Mouse (Mus musculus): ENCODE data around the gene Cdk14. TPM values are rescaled to one million over a fixed set of nuclear protein-coding genes. Genes with fewer than 3 reads are reported as not detected.

Cdk14 gene
- polyA plus RNA-seq, 2 experiments: 14.5 to 27.6 TPM

GRCm38 (mm10) chr5:4778274-4778673 is 641.8 kb downstream of the Cdk14 start:
- H3K4me2 ChIP-seq (replicated peaks; ENCODE audit: low read depth, low read length, severe bottlenecking): no peak overlapping the region
- ATAC-seq (ENCODE audit: low FRiP score, low read depth) (no peak), DNase-seq (ENCODE audit: low spot score) (no peak)
- no peak overlapping the region for H3K4me3 ChIP-seq (replicated peaks; ENCODE audit: low read length)
- no peaks in the 10 kb centered on the region for H3K36me3 ChIP-seq (ENCODE audit: control insufficient read depth, insufficient read depth, low read length)
- no peaks in the 10 kb centered on the region for H3K27me3 ChIP-seq (ENCODE audit: control insufficient read depth, insufficient read depth, low read length)
- no peaks in the 10 kb centered on the region for H3K9me3 ChIP-seq (ENCODE audit: control insufficient read depth, low read length)
- H3K27ac ChIP-seq (replicated peaks; ENCODE audit: low read depth, low read length): no peak overlapping the region
- no peak for TF ChIP-seq POLR2A (IDR thresholded peaks at IDR 0.05; ENCODE audit: borderline replicate concordance, extremely low read depth, insufficient read depth, insufficient read length)
- 92% methylated on average over 3 of the region's 3 CpGs for WGBS
- no peak overlapping the region for H3K9ac ChIP-seq (ENCODE audit: low read depth, low read length, severe bottlenecking)
- no peaks in the 10 kb centered on the region for H3K4me1 ChIP-seq (ENCODE audit: control insufficient read depth, insufficient read depth, low read length)

DNA sequence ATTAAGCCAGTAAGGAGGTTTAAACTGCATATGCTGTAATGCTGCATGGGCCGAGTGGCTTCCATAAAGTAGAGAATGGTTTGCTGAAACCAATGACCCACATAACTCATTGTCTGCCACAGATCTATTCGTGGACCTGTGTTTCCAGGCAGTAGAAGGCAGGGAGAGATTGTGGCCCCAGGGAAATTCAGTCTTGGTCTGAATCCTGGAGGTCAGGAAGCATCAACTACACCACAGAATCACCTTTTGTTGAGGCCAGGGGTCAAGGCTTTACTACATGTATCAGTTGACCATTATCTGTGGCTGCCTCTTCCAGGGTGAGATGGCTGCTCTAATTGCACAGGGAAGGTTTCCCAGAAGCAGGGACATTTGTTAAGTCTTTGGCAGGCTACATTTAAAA is 643.6 kb downstream of the Cdk14 start:
- DNase-seq (ENCODE audit: low spot score): no peak
- TF ChIP-seq POLR2A (IDR thresholded peaks at IDR 0.05; ENCODE audit: borderline replicate concordance, extremely low read depth, insufficient read depth, insufficient read length): no peak
- no peaks in the 10 kb centered on the region for H3K36me3 ChIP-seq (ENCODE audit: control insufficient read depth, insufficient read depth, low read length)

DNA sequence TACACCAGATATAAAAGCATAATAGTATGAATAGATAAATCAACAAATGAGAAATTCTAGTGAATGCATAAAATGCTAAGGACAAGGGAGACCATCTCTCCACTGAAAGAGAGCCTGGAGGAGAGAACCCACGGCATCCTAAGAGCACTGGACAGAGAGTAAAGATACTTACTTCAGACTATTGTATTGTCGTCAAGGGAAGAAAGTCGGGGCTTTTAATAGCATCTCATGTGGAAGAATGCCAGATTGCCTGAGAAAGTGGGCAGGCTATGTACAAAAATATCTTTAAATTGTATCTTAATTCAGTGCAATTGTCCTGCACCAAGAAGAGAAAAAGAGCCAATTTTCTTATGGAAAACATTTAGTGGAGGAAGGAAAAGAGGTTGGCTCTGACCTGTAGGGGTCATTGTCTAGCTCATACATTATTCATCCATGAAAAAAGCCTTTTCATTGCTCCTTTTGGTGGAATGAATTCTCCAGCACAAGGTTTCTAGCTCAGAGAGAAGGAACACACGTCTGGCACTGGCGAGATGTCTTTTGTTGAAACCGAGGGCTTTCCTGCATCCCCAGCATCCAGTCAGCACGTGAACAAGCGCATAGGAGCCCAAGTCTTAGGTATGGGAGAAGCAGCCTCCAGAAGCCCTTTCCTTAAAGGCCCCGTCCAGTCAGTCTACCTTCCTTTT is 646.9 kb downstream of the Cdk14 start:
- Histone ChIP-seq H3K4me2 (replicated peaks; ENCODE audit: low read depth, low read length, severe bottlenecking) (no peak overlapping the region), H3K36me3 (ENCODE audit: control insufficient read depth, insufficient read depth, low read length) (no peaks in the 10 kb centered on the region), H3K4me3 (replicated peaks; ENCODE audit: low read length) (no peak overlapping the region), H3K27ac (replicated peaks; ENCODE audit: low read depth, low read length) (no peak overlapping the region), H3K9ac (ENCODE audit: low read depth, low read length, severe bottlenecking) (no peak overlapping the region), H3K27me3 (ENCODE audit: control insufficient read depth, insufficient read depth, low read length) (no peaks in the 10 kb centered on the region), H3K9me3 (ENCODE audit: control insufficient read depth, low read length) (no peaks in the 10 kb centered on the region), H3K4me1 (ENCODE audit: control insufficient read depth, insufficient read depth, low read length) (no peaks in the 10 kb centered on the region)
- no peak for TF ChIP-seq POLR2A (IDR thresholded peaks at IDR 0.05; ENCODE audit: borderline replicate concordance, extremely low read depth, insufficient read depth, insufficient read length)
- no peak for DNase-seq (ENCODE audit: low spot score)
- ATAC-seq (ENCODE audit: low FRiP score, low read depth): no peak
- WGBS: 57% methylated on average over 9 of the region's 9 CpGs

More for the DNA sequence above, 643.6 kb downstream of the Cdk14 start:
- H3K27ac ChIP-seq (replicated peaks; ENCODE audit: low read depth, low read length): no peak overlapping the region
- no peak overlapping the region for H3K9ac ChIP-seq (ENCODE audit: low read depth, low read length, severe bottlenecking)
- H3K4me1 ChIP-seq (ENCODE audit: control insufficient read depth, insufficient read depth, low read length): no peaks in the 10 kb centered on the region
- ATAC-seq (ENCODE audit: low FRiP score, low read depth): no peak
- H3K27me3 ChIP-seq (ENCODE audit: control insufficient read depth, insufficient read depth, low read length): no peaks in the 10 kb centered on the region
- 16% methylated on average over 2 of the region's 2 CpGs for WGBS
- H3K9me3 ChIP-seq (ENCODE audit: control insufficient read depth, low read length): no peaks in the 10 kb centered on the region
- H3K4me3 ChIP-seq (replicated peaks; ENCODE audit: low read length): no peak overlapping the region
- H3K4me2 ChIP-seq (replicated peaks; ENCODE audit: low read depth, low read length, severe bottlenecking): no peak overlapping the region

- H3K4me1 ChIP-seq (ENCODE audit: control insufficient read depth, insufficient read depth, low read length): no peaks in the 10 kb centered on the region
- DNase-seq (ENCODE audit: low spot score) (no peak), ATAC-seq (ENCODE audit: low FRiP score, low read depth) (no peak)
- H3K4me3 ChIP-seq (replicated peaks; ENCODE audit: low read length): no peak overlapping the region
- no peak overlapping the region for H3K27ac ChIP-seq (replicated peaks; ENCODE audit: low read depth, low read length)
- WGBS: 81% methylated on average over 1 of the region's 1 CpGs
- H3K27me3 ChIP-seq (ENCODE audit: control insufficient read depth, insufficient read depth, low read length): no peaks in the 10 kb centered on the region
- TF ChIP-seq POLR2A (IDR thresholded peaks at IDR 0.05; ENCODE audit: borderline replicate concordance, extremely low read depth, insufficient read depth, insufficient read length): no peak
- H3K9ac ChIP-seq (ENCODE audit: low read depth, low read length, severe bottlenecking): no peak overlapping the region
- no peaks in the 10 kb centered on the region for H3K9me3 ChIP-seq (ENCODE audit: control insufficient read depth, low read length)
- no peak overlapping the region for H3K4me2 ChIP-seq (replicated peaks; ENCODE audit: low read depth, low read length, severe bottlenecking)
- no peaks in the 10 kb centered on the region for H3K36me3 ChIP-seq (ENCODE audit: control insufficient read depth, insufficient read depth, low read length)
These were observed 649.5 kb downstream of the Cdk14 start for GRCm38 (mm10) chr5:4770609-4771008.

DNA sequence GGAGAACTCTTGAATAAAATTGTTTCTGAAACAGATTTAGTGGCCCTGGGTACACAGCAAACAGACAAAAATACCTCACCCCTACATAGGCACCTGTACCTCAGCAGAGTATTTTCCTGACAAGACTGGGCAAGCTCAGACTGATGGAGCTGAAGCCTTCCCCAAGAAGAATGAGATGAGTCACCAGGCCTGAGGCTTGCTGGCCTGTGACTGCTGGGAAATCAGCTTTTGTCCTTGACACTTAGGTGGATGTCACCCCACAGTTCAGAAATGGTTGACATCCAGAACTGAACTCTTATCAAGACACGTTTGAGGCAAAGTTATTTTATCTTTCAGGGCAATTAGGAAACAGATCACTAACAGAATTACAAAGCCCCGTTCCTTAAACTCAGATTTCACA is 652.2 kb downstream of the Cdk14 start:
- ATAC-seq (ENCODE audit: low FRiP score, low read depth): no peak
- no peak overlapping the region for H3K4me3 ChIP-seq (replicated peaks; ENCODE audit: low read length)
- WGBS: 69% methylated on average over 2 of the region's 2 CpGs

More for the DNA sequence above, 652.2 kb downstream of the Cdk14 start:
- Histone ChIP-seq H3K36me3 (ENCODE audit: control insufficient read depth, insufficient read depth, low read length) (no peaks in the 10 kb centered on the region), H3K9me3 (ENCODE audit: control insufficient read depth, low read length) (no peaks in the 10 kb centered on the region), H3K27me3 (ENCODE audit: control insufficient read depth, insufficient read depth, low read length) (no peaks in the 10 kb centered on the region), H3K9ac (ENCODE audit: low read depth, low read length, severe bottlenecking) (no peak overlapping the region), H3K27ac (replicated peaks; ENCODE audit: low read depth, low read length) (no peak overlapping the region), H3K4me1 (ENCODE audit: control insufficient read depth, insufficient read depth, low read length) (no peaks in the 10 kb centered on the region), H3K4me2 (replicated peaks; ENCODE audit: low read depth, low read length, severe bottlenecking) (no peak overlapping the region)
- DNase-seq (ENCODE audit: low spot score): no peak
- TF ChIP-seq POLR2A (IDR thresholded peaks at IDR 0.05; ENCODE audit: borderline replicate concordance, extremely low read depth, insufficient read depth, insufficient read length): no peak

Measured in limb, embryonic 14.5 days (tissue).